Mouse (Mus musculus): ENCODE data around the gene Prkg1.

DNA sequence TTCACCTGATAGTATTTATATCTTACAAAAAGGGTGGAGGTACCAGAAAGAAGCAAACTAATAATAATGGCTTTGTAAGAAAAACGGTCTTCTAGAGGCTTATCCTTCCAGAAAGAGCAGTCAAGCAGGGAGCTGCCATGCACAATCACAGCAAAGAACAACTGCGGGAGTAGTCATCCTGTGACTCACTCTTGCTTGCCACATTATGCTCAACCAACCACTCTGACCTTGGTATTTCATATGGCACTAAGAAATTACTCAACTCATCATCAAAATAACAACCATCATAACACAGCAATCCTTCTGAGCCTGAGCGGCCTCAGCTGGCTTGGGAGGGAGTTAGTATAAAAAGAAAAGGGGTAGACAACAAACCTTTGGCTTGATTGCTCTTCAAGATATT, 379.5 kb downstream of the Prkg1 start:
- no peak for TF ChIP-seq CTCF (IDR thresholded peaks at IDR 0.05; ENCODE audit: extremely low read depth, insufficient read depth, low read length)
- no peak for TF ChIP-seq POLR2A (IDR thresholded peaks at IDR 0.05; ENCODE audit: extremely low read depth, insufficient read depth, low read length)
